Mouse (Mus musculus): ENCODE data around the gene Cog5. TPM values are rescaled to one million over a fixed set of nuclear protein-coding genes. Genes with fewer than 3 reads are reported as not detected.

Cog5 gene
- polyA plus RNA-seq, 1 experiment from 2014 or later, result 27.3 TPM

- no peaks in the 10 kb centered on the region for H3K9me3 ChIP-seq (replicated peaks; ENCODE audit: control insufficient read depth, low read length, poor library complexity, severe bottlenecking)
- no peaks in the 10 kb centered on the region for H3K4me1 ChIP-seq (ENCODE audit: control insufficient read depth, insufficient read depth, low read length)
- 84% methylated on average over 3 of the region's 3 CpGs for WGBS
- H3K9ac ChIP-seq (ENCODE audit: low read depth, low read length), result no peak overlapping the region
- no peak for ATAC-seq
- H3K36me3 ChIP-seq (ENCODE audit: control insufficient read depth, insufficient read depth, low read length), result 0 out of 2 replicates have a peak, but pooled peaks cover 2% of the 10 kb centered on the region
- H3K27ac ChIP-seq (ENCODE audit: low read length), result no peak overlapping the region
- H3K4me3 ChIP-seq (ENCODE audit: low read depth, low read length), result no peak overlapping the region
- H3K27me3 ChIP-seq (ENCODE audit: control insufficient read depth, insufficient read depth, low read depth, low read length), result no peaks in the 10 kb centered on the region
- H3K4me2 ChIP-seq (ENCODE audit: low read length), result no peak overlapping the region
These were observed 269.5 kb downstream of the Cog5 start for GRCm38 (mm10) chr12:31924135-31924534.

- Histone ChIP-seq H3K4me3 (ENCODE audit: low read depth, low read length) (no peak overlapping the region), H3K27ac (ENCODE audit: low read length) (no peak overlapping the region), H3K27me3 (ENCODE audit: control insufficient read depth, insufficient read depth, low read depth, low read length) (no peaks in the 10 kb centered on the region), H3K9me3 (replicated peaks; ENCODE audit: control insufficient read depth, low read length, poor library complexity, severe bottlenecking) (no peaks in the 10 kb centered on the region), H3K9ac (ENCODE audit: low read depth, low read length) (no peak overlapping the region), H3K4me2 (ENCODE audit: low read length) (no peak overlapping the region), H3K36me3 (ENCODE audit: control insufficient read depth, insufficient read depth, low read length) (peaks cover 2% of the 10 kb centered on the region; the same call in 1 of the 2 replicates), H3K4me1 (ENCODE audit: control insufficient read depth, insufficient read depth, low read length) (no peaks in the 10 kb centered on the region)
- ATAC-seq, result no peak
- WGBS, result 88% methylated on average over 6 of the region's 6 CpGs
These were observed 270.7 kb downstream of the Cog5 start for GRCm38 (mm10) chr12:31925343-31925742.

- Histone ChIP-seq H3K9me3 (replicated peaks; ENCODE audit: control insufficient read depth, low read length, poor library complexity, severe bottlenecking) (no peaks in the 10 kb centered on the region), H3K4me2 (ENCODE audit: low read length) (no peak overlapping the region), H3K4me3 (ENCODE audit: low read depth, low read length) (no peak overlapping the region), H3K27me3 (ENCODE audit: control insufficient read depth, insufficient read depth, low read depth, low read length) (no peaks in the 10 kb centered on the region), H3K9ac (ENCODE audit: low read depth, low read length) (no peak overlapping the region), H3K4me1 (ENCODE audit: control insufficient read depth, insufficient read depth, low read length) (no peaks in the 10 kb centered on the region), H3K36me3 (ENCODE audit: control insufficient read depth, insufficient read depth, low read length) (peaks cover 2% of the 10 kb centered on the region; the same call in 1 of the 2 replicates), H3K27ac (ENCODE audit: low read length) (no peak overlapping the region)
- ATAC-seq, result peak; percentile 91
- WGBS, result 39% methylated on average over 4 of the region's 4 CpGs
These were observed 272.0 kb downstream of the Cog5 start for GRCm38 (mm10) chr12:31926661-31927061.

- Histone ChIP-seq H3K27ac (ENCODE audit: low read length) (no peak overlapping the region), H3K4me1 (ENCODE audit: control insufficient read depth, insufficient read depth, low read length) (no peaks in the 10 kb centered on the region), H3K36me3 (ENCODE audit: control insufficient read depth, insufficient read depth, low read length) (peaks cover 2% of the 10 kb centered on the region; the same call in 1 of the 2 replicates), H3K9ac (ENCODE audit: low read depth, low read length) (no peak overlapping the region), H3K27me3 (ENCODE audit: control insufficient read depth, insufficient read depth, low read depth, low read length) (no peaks in the 10 kb centered on the region), H3K9me3 (replicated peaks; ENCODE audit: control insufficient read depth, low read length, poor library complexity, severe bottlenecking) (no peaks in the 10 kb centered on the region), H3K4me2 (ENCODE audit: low read length) (no peak overlapping the region), H3K4me3 (ENCODE audit: low read depth, low read length) (no peak overlapping the region)
- 92% methylated on average over 3 of the region's 3 CpGs for WGBS
- ATAC-seq, result no peak
These were observed 273.8 kb downstream of the Cog5 start for GRCm38 (mm10) chr12:31928498-31928897.

- H3K4me2 ChIP-seq (ENCODE audit: low read length), result no peak overlapping the region
- H3K27me3 ChIP-seq (ENCODE audit: control insufficient read depth, insufficient read depth, low read depth, low read length), result no peaks in the 10 kb centered on the region
- H3K9me3 ChIP-seq (replicated peaks; ENCODE audit: control insufficient read depth, low read length, poor library complexity, severe bottlenecking), result no peaks in the 10 kb centered on the region
- peaks cover 7% of the 10 kb centered on the region; the same call in 1 of the 2 replicates for H3K36me3 ChIP-seq (ENCODE audit: control insufficient read depth, insufficient read depth, low read length)
- no peak for ATAC-seq
- no peak overlapping the region for H3K9ac ChIP-seq (ENCODE audit: low read depth, low read length)
- no peak overlapping the region for H3K27ac ChIP-seq (ENCODE audit: low read length)
- H3K4me1 ChIP-seq (ENCODE audit: control insufficient read depth, insufficient read depth, low read length), result no peaks in the 10 kb centered on the region
- WGBS, result 97% methylated on average over 3 of the region's 3 CpGs
- no peak overlapping the region for H3K4me3 ChIP-seq (ENCODE audit: low read depth, low read length)
These were observed 277.1 kb downstream of the Cog5 start for GRCm38 (mm10) chr12:31931818-31932217.

GRCm38 (mm10) chr12:31936657-31937300, 282.1 kb downstream of the Cog5 start:
- no peak overlapping the region for H3K4me2 ChIP-seq (ENCODE audit: low read length)
- H3K9ac ChIP-seq (ENCODE audit: low read depth, low read length), result no peak overlapping the region
- H3K9me3 ChIP-seq (replicated peaks; ENCODE audit: control insufficient read depth, low read length, poor library complexity, severe bottlenecking), result no peaks in the 10 kb centered on the region
- ATAC-seq, result no peak
- 37% methylated on average over 6 of the region's 6 CpGs for WGBS
- no peaks in the 10 kb centered on the region for H3K27me3 ChIP-seq (ENCODE audit: control insufficient read depth, insufficient read depth, low read depth, low read length)
- H3K27ac ChIP-seq (ENCODE audit: low read length), result no peak overlapping the region
- H3K36me3 ChIP-seq (ENCODE audit: control insufficient read depth, insufficient read depth, low read length), result peaks cover 11% of the 10 kb centered on the region; the same call in 1 of the 2 replicates
- H3K4me3 ChIP-seq (ENCODE audit: low read depth, low read length), result no peak overlapping the region
- no peaks in the 10 kb centered on the region for H3K4me1 ChIP-seq (ENCODE audit: control insufficient read depth, insufficient read depth, low read length)

- Histone ChIP-seq H3K27me3 (ENCODE audit: control insufficient read depth, insufficient read depth, low read depth, low read length) (no peaks in the 10 kb centered on the region), H3K9me3 (replicated peaks; ENCODE audit: control insufficient read depth, low read length, poor library complexity, severe bottlenecking) (no peaks in the 10 kb centered on the region), H3K4me2 (ENCODE audit: low read length) (no peak overlapping the region), H3K36me3 (ENCODE audit: control insufficient read depth, insufficient read depth, low read length) (peaks cover 13% of the 10 kb centered on the region; the same call in 1 of the 2 replicates), H3K4me1 (ENCODE audit: control insufficient read depth, insufficient read depth, low read length) (no peaks in the 10 kb centered on the region), H3K27ac (ENCODE audit: low read length) (no peak overlapping the region), H3K4me3 (ENCODE audit: low read depth, low read length) (no peak overlapping the region), H3K9ac (ENCODE audit: low read depth, low read length) (no peak overlapping the region)
- 97% methylated on average over 3 of the region's 3 CpGs for WGBS
- ATAC-seq, result no peak
These were observed 282.9 kb downstream of the Cog5 start for GRCm38 (mm10) chr12:31937613-31938012.

GRCm38 (mm10) chr12:31938391-31938997, 283.8 kb downstream of the Cog5 start:
- H3K9me3 ChIP-seq (replicated peaks; ENCODE audit: control insufficient read depth, low read length, poor library complexity, severe bottlenecking), result no peaks in the 10 kb centered on the region
- 96% methylated on average over 4 of the region's 4 CpGs for whole genome bisulfite sequencing

GRCm38 (mm10) chr12:31939026-31939425, 284.4 kb downstream of the Cog5 start:
- no peak overlapping the region for H3K4me2 ChIP-seq (ENCODE audit: low read length)
- peaks cover 13% of the 10 kb centered on the region; the same call in 1 of the 2 replicates for H3K36me3 ChIP-seq (ENCODE audit: control insufficient read depth, insufficient read depth, low read length)
- H3K9me3 ChIP-seq (replicated peaks; ENCODE audit: control insufficient read depth, low read length, poor library complexity, severe bottlenecking), result no peaks in the 10 kb centered on the region
- H3K4me3 ChIP-seq (ENCODE audit: low read depth, low read length), result no peak overlapping the region
- ATAC-seq, result no peak
- H3K4me1 ChIP-seq (ENCODE audit: control insufficient read depth, insufficient read depth, low read length), result no peaks in the 10 kb centered on the region
- no peaks in the 10 kb centered on the region for H3K27me3 ChIP-seq (ENCODE audit: control insufficient read depth, insufficient read depth, low read depth, low read length)
- H3K9ac ChIP-seq (ENCODE audit: low read depth, low read length), result no peak overlapping the region
- H3K27ac ChIP-seq (ENCODE audit: low read length), result no peak overlapping the region

More at GRCm38 (mm10) chr12:31938391-31938997, 283.8 kb downstream of the Cog5 start:
- H3K27ac ChIP-seq (ENCODE audit: low read length), result no peak overlapping the region
- H3K36me3 ChIP-seq (ENCODE audit: control insufficient read depth, insufficient read depth, low read length), result peaks cover 13% of the 10 kb centered on the region; the same call in 1 of the 2 replicates
- no peak for ATAC-seq
- H3K4me1 ChIP-seq (ENCODE audit: control insufficient read depth, insufficient read depth, low read length), result no peaks in the 10 kb centered on the region
- H3K27me3 ChIP-seq (ENCODE audit: control insufficient read depth, insufficient read depth, low read depth, low read length), result no peaks in the 10 kb centered on the region
- H3K4me2 ChIP-seq (ENCODE audit: low read length), result no peak overlapping the region
- H3K9ac ChIP-seq (ENCODE audit: low read depth, low read length), result no peak overlapping the region
- no peak overlapping the region for H3K4me3 ChIP-seq (ENCODE audit: low read depth, low read length)

All from midbrain, embryonic 16.5 days (tissue).